Mouse (Mus musculus) myocyte (in vitro differentiated cells): ENCODE data around the gene Crybg1.

Experiments
- CEBPB ChIP-seq: IDR thresholded peaks from 2 replicates; pipeline ENCODE4 v1.6.1; 2011; ENCODE audit warnings: mild to moderate bottlenecking, moderate library complexity; ENCODE audit not compliant: poor library complexity, insufficient read depth, severe bottlenecking
- E2F4 ChIP-seq: IDR thresholded peaks from one replicate; pipeline ENCODE4 v1.6.1; 2011; ENCODE audit warnings: mild to moderate bottlenecking, control low read depth, moderate library complexity; ENCODE audit not compliant: insufficient read depth
- MAX ChIP-seq: IDR thresholded peaks from one replicate; pipeline ENCODE4 v1.6.1; 2011; ENCODE audit warnings: low read depth, mild to moderate bottlenecking, control low read depth
- MYOD1 ChIP-seq, 3 experiments: IDR thresholded peaks; one replicate each; pipeline ENCODE4 v1.6.1; 2011; ENCODE audit warnings: control low read depth in 2 of 3, low read depth in 2 of 3, mild to moderate bottlenecking in 2 of 3, moderate library complexity in 1 of 3; ENCODE audit not compliant: insufficient read length in 2 of 3, control insufficient read depth in 1 of 3
- MYOG ChIP-seq, 3 experiments: IDR thresholded peaks; one replicate each; pipeline ENCODE4 v1.6.1; 2011; ENCODE audit warnings: control low read depth in 2 of 3, low read depth in 2 of 3, mild to moderate bottlenecking in 2 of 3; ENCODE audit not compliant: insufficient read length in 2 of 3, control insufficient read depth in 1 of 3, insufficient read depth in 1 of 3
- POLR2A ChIP-seq: IDR thresholded peaks from one replicate; pipeline ENCODE4 v1.6.1; 2011; ENCODE audit warnings: low read depth, mild to moderate bottlenecking, control low read depth, moderate library complexity; ENCODE audit not compliant: insufficient read length
- POLR2AphosphoS2 ChIP-seq: IDR thresholded peaks from one replicate; pipeline ENCODE4 v1.6.1; 2011; ENCODE audit warnings: low read depth, control low read depth; ENCODE audit not compliant: insufficient read length
- SRF ChIP-seq: IDR thresholded peaks from one replicate; pipeline ENCODE4 v1.6.1; 2011; ENCODE audit warnings: low read depth; ENCODE audit not compliant: control insufficient read depth, insufficient read length
- TCF3 ChIP-seq: IDR thresholded peaks from one replicate; pipeline ENCODE4 v1.6.1; 2011; ENCODE audit warnings: low read depth, control low read depth; ENCODE audit not compliant: insufficient read length
- USF1 ChIP-seq: IDR thresholded peaks from one replicate; pipeline ENCODE4 v1.6.1; 2011; ENCODE audit warnings: low read depth, mild to moderate bottlenecking, control low read depth, moderate library complexity

- TF ChIP-seq POLR2AphosphoS2 (no peak), MAX (no peak), POLR2A (peak; percentile 27), SRF (no peak), TCF3 (no peak), USF1 (no peak), MYOG (IDR thresholded peaks at IDR 0.05; ENCODE audit: control insufficient read depth in 1 of 3, insufficient read depth in 1 of 3, insufficient read length in 2 of 3, low read depth in 2 of 3) (no peak), CEBPB (no peak), MYOD1 (IDR thresholded peaks at IDR 0.05; ENCODE audit: control insufficient read depth in 1 of 3, insufficient read length in 2 of 3, low read depth in 2 of 3) (no peak), E2F4 (no peak)
Observed at GRCm38 (mm10) chr10:44004221-44004751, 144.4 kb downstream of the Crybg1 start.
